Mouse (Mus musculus) right cerebral cortex, postnatal 14 days (tissue): ENCODE measurements at regions not wholly inside any gene's neighbourhood (a gene's known extent, or its start where the extent isn't known, plus 50 kb on each side); places are given as distances from the start of the nearest gene placed in this dataset.

Experiments used
- DNase-seq: peaks from one replicate; pipeline ENCODE4 v3.0.0; 2022

DNA sequence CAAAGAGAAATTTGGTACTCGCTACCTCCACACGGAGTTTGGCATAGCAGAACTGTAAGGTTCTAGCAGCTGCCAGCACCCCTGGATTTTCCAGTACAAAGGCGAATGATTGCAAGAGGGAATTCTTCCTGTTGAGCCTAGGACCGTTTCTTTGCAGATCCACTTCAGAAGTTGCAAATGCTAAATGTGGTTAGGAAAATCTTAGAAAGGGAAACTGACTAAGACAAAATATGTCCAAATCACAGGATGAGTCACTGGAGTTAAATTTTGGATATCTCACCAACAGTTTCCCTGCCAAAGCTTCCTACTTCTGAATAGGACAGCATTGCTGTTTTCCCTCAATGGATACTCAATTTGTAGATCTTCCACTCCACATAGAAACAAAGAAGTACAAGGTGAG, 395.4 kb upstream of the Ubash3b start:
- no peak for DNase-seq

DNA sequence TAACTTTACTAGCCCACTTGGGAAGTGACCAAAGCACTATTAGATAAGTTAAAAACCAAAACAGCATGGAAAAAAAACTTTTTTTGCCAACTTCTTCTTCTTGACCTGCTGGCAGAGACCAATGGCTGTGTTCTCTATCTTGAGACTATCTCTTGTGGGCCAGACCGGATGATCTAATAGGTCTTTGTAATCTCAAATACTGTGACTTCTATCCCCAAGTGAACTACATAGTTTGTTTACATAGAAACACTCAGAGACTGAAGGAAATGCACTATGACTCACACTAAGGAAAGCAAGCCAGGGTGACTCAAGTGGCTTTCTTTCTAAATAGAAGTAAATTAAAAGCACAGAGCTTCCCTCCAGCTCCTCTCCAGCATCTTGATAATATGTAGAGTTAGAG, 384.3 kb upstream of the Ubash3b start:
- no peak for DNase-seq

DNA sequence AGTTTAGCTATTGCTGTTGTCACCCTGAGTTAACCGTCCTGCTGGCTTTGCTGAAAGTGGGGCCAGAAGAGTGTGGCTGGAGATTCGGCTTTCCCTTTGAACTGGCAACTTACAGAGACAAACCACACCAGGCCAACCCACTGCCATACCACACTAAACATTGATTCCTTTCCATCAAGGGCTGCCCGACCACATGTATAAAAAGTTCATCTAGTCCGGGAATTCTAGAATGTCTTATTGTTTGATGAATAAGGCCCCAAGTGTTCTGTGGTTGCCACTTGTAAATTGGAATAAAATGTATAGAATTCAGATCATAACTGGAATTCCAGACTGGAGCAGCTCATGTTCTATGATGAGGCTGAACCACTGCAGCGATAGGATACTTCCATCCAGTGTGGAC, 381.0 kb upstream of the Ubash3b start:
- no peak for DNase-seq

DNA sequence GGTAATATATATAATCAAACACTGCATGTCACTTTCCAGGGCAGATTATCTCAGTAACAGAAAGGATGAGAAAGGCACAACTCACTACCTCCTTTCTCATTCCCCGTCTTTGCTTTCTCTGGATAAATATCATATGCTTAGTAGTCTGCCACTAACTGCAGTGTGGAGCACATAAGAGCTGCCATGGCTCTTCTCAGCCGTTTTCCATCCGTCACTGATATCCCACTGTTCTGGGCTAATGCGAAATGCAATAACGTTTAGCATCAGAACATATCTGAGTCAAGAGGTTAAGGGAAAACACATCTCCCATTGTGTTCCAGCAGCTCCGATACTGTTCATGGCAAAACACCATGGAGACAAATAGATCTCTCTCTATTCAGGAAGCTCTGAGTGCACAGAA, 379.8 kb upstream of the Ubash3b start:
- DNase-seq = no peak

DNA sequence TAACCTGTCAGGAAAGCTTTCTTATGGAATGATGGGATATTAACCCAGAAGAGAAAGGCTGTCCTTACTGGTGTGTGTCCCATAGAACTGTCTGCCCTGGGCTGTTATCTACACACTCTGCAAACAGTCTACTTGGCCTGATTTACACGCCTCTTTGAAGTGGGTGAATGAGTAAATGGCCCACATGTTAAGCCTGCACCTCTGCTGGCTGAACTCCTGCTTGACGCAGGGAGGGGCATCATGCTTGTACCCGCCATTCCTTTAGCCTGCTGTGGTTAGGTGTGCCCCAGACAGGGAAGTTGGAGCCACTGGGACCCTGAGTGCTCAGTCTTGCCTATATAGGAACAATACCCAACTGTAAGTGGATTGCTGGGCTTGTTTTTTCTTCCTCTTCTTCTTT, 371.3 kb upstream of the Ubash3b start:
- no peak for DNase-seq

DNA sequence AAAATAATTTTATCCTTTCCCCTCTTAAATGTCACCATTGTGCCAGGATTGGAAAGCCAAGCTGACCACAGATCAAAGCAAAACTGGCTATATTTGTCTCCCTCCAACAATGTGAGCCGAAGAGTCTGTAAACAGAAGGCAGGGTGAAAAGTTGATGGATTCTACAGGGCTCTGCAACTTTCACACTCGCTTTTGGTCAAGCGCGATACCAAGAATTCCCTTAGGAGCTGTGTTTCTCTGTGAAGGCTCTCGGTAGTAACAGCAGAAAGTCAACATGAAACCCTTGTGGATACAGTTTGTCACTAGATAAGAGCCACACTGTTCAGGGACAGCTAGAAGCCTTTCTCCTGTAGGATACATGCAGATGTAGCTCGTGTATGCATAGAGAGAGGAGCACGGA, 370.8 kb upstream of the Ubash3b start:
- DNase-seq = no peak

DNA sequence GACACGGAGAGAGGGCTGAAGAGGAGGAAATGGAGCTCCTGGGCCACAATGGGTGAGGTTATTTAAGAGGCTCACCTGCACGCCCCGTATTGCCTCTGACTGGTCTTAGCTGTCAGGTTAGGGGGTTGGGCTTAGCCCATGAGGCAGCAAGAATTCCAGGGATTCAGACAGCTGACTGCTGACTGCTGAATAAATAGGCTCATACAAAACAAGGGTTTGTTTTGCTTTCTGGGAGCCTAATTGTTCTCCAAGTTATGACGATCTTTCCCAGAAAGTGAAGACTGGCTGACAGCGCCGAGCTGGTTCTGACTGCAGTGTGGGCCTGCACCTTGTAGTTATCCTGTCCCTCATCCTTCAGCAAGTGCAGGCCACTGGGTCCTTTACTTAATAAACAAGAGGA, 370.1 kb upstream of the Ubash3b start:
- DNase-seq = no peak

DNA sequence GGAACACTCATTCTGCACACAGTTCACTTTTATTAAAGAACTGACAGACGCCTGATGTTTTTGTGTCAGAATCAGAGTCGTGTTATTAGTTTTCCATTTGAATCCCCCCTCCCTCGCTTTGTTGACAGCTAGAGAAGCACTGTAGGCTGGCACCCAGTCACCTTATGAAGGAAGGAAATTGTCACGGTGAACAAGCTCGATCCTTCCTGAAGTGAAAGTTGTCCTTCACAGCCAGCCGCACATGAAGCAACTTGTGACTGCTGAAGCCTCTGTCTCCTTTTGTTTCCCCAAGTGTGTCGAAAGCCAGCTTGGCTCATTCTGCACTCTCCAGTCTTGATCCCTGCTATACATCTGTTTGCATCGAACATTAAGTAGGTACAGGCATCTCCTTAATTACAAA, 364.6 kb upstream of the Ubash3b start:
- no peak for DNase-seq

DNA sequence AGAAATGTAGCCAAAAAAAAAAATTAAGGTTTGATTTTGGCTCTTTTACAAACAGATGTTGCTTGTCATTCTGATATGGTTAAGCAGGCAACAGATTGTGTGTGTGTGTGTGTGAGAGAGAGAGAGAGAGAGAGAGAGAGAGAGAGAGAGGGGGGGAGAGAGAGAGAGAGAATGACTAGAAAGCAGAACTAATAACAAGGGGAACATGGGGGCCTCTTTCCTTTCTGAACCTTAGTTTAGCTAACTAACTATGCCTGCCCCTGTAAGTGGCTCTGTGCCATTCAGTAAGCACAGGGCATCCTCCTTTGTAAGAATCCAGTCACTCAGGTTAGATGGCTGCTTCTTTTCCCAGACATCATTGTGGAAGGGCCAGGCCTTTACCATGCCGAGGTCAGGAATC, 364.0 kb upstream of the Ubash3b start:
- DNase-seq = no peak

DNA sequence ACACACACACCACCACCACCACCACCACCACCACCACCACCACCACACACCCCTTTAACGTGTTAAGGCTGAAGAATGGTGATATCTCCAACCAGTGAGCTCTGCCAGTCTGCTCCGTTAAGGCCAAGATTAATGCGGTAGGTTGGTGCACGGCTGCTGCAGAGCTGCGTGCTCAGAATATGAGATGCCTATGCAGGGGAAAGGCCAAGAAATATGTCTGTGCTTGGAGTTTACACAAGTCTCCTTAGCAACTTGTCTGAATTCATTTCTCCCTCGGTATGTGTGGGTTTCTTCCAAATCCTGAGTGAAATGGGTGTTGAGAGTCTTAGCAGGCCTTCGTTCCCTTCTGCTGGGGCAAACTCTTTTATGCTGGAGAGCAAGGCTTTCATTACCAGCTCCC, 363.1 kb upstream of the Ubash3b start:
- peak; percentile 19 for DNase-seq

DNA sequence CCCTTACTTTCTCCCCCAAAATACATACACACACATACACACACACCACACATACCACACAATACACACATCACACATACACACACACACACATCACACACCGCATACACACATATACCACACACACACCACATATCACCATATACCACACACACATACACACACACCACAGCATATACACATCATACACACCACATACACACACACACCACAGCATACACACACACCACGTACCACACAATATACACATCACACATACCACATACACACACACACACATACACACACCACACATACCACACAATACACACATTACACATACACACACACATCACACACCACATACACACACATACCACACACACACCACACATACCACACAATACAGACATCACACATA, 362.5 kb upstream of the Ubash3b start:
- no peak for DNase-seq

DNA sequence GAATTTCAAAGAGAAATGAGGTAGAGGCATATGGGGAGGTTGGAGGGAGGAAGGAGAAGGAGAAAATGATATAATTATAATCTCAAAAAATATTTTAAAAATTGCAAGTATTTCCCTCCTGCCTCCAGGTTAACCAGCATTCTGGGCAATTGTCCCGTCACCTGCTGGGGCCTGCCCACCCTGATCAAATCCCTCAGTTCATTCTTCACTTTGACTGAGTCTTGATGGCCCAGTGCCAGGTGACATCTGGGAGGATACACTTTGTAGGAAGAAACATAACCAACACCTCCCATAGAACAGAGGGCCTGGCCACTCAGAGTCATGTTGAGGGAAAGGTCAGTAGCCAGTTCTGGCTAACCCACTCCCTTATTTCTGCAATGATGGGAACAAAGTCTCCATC, 360.8 kb upstream of the Ubash3b start:
- DNase-seq = no peak

DNA sequence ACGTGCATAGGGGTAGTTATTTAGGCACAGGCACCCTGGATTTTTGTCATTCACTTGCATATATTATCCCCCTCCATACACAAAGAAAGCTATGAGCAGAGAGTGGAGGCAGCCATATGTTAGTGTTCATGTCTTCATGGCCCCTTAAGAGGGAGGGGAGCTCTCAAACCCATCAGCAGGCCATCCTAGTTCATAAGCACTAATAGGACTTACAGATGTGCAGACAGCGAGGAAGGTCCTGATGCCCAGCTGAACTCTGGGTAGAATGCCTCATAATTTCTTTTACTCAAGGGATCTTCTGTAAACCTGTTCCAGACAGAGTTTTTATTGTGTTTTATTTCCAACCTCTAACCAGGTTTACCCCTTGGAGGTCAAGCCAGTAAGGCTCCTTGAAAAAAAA, 356.3 kb upstream of the Ubash3b start:
- DNase-seq = no peak

DNA sequence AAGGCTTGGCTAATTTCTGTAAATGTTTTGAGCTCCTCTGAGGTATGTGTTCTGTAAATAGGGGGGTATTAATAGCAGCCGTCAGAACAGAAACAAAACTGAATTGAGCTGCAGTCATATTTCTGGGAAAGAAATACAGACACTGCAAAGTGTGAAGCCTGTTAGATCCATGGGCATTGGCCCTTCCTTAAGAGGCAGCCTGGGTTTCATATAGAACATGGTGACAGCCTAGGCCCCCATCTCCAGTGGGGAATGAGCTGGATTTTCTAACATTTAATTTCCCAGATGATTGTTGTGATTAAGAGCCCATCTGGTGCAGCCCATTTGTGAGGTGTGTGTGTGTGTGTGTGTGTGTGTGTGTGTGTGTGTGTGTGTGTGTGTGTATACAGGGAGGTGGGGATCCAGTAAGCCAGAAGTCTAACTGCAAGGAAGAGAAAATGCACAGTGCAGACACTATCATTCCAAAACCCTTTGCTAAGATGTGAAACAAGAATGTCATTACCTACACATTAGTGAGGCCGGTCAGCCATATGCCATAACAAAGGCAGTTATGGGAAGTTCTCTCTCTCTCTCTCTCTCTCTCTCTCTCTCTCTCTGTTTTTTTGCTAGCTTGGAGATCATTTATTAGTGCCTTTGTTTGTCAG, 355.7 kb upstream of the Ubash3b start:
- no peak for DNase-seq

DNA sequence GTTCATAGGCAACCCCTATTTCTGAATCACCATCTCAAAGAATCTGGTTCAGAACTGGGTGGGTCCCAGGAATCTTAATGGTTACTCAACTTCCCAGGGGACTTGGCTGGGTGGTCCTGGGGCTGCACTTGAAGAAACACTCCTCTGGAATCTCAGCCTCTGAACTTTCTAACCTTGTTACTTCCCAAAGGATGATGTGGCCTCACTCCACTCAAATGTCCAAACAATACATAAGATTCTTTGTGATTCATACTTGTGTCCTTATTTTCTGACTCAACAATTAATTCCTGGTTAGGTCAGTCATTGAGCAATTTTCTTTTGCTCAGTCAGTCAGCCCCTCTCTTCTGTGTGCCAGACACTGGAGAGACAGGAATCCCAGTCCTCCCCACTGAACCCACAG, 353.7 kb upstream of the Ubash3b start:
- DNase-seq = no peak

DNA sequence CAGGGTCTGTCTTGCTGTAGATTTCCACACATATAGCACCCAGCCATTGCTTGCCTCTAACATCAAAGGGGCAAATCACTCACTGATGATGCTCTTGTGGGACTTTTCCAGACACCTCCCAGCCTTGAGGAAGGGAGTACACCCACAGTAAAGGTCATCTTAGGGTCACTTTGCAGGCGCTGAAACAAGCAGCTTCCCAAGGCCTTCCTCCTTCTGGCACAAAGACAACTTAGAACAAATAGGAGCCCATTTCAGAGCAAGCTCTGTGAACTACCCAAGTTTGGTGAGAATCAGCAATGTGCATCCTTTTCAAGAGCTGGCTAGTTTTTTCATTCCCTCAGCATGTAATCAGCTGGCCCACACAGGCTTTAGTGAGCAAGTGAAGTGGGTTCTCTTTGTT, 352.2 kb upstream of the Ubash3b start:
- no peak for DNase-seq

DNA sequence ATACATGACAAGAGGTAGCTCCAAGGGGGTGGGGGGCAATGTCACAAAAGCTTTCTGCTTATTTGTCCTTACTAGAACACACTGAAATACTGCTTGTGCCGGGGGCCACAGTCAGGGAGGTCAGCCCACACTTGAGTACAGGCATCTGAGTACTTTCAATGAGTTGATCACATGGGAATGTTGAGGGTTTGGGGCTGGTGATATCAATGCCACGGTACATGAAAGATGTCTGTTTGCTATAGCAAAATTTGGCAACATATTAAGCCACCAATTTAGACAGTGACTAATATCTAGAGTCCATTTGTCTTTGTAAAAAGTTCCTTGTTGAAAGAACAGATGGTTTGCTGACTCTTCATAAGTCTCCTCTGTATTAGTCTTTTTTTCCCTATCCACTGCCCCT, 348.1 kb upstream of the Ubash3b start:
- DNase-seq = no peak

DNA sequence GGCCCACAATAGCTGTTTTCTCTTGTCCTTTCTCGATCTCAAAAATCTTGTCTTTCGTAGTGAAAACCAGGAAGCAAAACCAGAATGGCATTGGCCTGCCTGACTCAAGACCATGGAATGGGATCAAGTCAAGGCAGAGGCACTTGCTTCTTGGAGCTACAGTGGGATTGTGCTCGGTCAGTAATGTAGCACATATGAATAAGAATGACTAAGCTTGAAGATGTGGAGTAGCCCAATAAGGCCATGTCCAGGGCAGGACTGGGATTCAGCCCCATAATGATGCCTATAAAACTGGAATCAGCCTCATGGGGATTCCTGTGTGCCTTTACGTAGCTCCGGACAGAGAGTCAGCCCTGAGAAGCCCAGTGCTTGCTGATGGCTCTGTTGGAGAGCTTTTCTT, 347.2 kb upstream of the Ubash3b start:
- DNase-seq = no peak

DNA sequence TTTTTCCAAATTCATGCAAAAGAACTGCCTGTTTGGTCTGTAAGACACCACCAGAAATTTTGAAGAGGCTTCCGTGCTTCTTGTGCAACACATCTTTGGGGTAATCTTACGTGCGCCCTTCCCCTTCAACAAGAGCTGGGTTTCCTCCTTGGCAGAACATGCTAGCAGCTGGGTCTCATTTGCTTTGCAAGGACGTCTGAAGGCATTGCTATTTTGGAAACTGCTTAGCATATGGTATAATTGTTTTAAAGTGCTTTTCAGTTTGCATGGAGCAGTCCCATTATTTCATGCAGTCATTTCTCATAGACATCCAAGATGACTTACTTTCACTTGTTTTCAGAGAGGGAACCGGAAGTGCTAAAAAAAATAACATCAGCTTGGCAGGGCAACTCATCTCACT, 336.8 kb upstream of the Ubash3b start:
- DNase-seq = no peak

DNA sequence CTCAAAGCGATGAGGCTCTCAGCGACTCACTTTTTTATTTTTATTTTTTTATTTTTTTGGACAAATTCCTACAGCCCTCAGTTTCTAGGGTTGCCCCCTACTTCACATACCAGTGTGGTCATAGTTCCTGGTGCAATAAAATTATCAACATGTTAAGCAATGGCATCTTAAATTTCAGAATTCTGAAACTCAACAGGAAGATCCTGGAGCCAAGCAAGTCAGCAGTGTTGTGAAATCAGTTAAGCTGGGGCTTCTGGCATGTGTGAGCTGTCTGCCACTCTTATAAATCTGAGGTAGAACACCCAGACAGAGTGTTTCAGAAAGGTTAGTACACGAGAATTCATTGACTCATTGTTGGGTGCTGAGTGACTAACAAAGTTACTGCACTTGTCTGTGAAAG, 328.6 kb upstream of the Ubash3b start:
- DNase-seq = no peak

DNA sequence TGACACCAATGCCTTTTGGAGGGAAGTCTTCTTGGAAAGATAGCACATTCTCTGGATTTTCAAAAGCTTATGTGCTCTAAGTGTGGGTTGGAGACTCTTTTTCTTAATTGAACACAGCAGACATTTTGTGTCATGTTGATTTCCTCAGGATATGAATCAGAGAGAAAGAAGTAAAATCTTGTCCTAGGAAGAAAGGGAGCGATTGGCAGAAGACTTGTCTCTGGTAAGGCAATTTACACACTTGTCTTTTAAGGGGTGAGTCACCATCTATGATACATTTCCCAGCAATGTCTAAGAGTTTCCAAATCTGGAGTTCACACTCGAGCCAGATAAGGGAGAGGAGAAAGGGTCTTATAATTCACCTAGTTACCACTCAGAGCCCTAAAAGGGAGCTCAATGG, 326.5 kb upstream of the Ubash3b start:
- no peak for DNase-seq

DNA sequence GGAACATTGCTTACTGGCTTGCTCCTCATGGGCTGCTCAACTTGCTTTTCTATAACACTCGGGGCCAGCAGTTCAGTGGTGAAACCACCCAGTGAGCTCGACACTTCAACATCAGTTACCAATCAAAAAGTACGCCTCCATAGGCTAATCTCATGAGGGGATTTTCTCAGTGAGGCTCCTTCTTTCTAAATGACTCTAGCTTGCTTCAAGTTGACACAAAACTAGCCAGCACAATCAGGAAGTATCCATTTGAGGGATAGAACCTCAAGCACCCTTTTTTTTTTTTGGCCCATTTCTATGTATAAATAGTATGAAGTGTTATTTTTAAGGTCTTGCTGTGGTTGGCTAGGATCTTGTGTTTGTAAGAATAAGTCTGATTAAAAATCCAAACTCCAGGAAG, 321.7 kb upstream of the Ubash3b start:
- no peak for DNase-seq

DNA sequence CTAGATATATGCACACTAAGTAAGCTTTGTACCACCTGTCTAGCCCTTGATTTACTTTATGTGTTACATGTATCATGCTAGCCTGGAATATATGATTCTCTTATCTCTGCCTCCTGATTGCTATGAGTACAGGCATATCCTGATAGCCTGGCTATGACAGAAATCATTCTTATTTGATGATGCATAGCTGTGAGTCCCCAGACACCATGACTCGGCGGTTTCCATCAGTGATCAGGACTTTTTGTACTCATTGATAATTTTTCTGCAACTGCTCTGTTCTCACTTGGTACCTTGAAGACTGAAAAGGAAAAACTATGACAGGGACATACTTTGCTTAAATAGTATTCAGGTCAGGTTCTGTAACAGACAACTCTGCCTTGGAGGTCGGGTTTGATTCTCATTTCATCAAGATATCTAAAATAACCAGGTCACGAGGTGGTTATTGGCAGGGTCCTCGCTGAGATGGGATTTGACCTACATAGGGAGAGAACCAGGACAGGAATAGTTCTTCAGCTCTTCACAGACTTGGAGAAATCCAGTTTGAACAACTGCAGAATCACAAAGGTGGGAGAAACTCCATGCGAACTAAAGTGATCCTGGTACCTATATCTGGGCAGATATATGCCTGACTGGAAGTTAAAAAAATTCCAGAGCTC, 320.2 kb upstream of the Ubash3b start:
- DNase-seq = no peak

DNA sequence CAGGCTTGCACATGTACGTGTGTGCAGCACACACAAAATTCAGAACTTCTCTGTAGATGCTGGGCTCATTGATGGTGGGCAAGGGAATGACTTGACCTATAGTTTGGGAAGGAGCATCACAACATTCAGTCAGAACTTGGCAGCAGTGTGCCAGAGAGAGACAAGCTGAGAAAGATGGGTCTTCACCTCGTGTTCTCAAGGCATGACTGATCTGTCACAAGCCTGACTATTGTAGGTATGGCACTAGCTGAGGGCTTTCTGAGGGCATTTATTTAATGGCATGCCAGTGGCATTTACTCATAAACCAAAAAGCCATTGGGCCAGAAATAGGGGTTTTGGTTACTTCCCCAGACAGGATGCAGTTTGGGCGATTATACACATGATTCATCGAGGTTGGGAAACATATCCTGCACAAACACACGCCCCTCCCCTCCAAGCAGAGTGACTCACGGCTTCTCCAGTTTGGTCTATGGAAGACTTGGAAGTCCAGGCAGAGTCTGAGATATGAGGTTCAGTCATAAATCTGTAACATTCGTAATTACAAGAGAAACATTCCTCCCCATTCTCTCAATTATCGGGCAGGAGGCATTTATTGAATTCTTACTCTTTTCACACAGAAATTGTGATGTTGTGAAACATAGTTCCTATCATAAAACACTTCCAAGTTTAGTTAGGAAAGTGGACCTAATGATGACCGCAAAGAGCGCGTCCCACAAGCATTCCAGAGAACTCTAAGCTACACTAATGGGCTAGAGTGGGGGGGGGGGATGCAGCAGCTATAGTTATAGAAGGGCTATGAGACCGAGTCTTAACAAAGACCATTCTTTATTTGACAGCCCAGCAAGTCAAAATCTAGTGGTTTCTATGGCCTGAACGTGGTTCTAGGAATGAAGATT, 318.6 kb upstream of the Ubash3b start:
- DNase-seq = no peak
